Mouse (Mus musculus) liver, postnatal 0 days (tissue): ENCODE results near the gene Olfr1043. TPM values are rescaled to one million over a fixed set of nuclear protein-coding genes. Genes with fewer than 3 reads are reported as not detected.

Experiments
- ATAC-seq: fragments of 200-750 bp; cut with Nextera tagmentation; 2 replicates; pipeline ENCODE4 v1.8.0; 2017; ENCODE audit warnings: mild to moderate bottlenecking, moderate library complexity
- DNase-seq: peaks from one replicate; pipeline ENCODE4 v3.0.0-alpha.2; 2016
- H3K27ac ChIP-seq: fragments of 300-500 bp; sonication (generic); 2 replicates; pipeline ENCODE4 v1.5.1; 2014; ENCODE audit warnings: antibody characterized with exemption, moderate library complexity, mild to moderate bottlenecking, low read depth
- H3K27me3 ChIP-seq: fragments of 300-500 bp; sonication (generic); 2 replicates; pipeline ENCODE4 v1.6.1; 2014; ENCODE audit warnings: low read length, control low read depth, mixed read lengths; ENCODE audit not compliant: insufficient read depth
- H3K36me3 ChIP-seq: fragments of 300-500 bp; sonication (generic); replicated peaks from 2 replicates; pipeline ENCODE4 v1.6.1; 2014; ENCODE audit warnings: mild to moderate bottlenecking, control low read depth, low read length, moderate library complexity, mixed read lengths; ENCODE audit not compliant: insufficient read depth
- H3K4me1 ChIP-seq: fragments of 300-500 bp; sonication (generic); 2 replicates; pipeline ENCODE4 v1.6.1; 2014; ENCODE audit warnings: antibody characterized with exemption, mild to moderate bottlenecking, control low read depth; ENCODE audit not compliant: insufficient read depth
- H3K4me2 ChIP-seq: fragments of 300-500 bp; sonication (generic); 2 replicates; pipeline ENCODE4 v1.6.1; 2014; ENCODE audit warnings: low read depth, mild to moderate bottlenecking, low read length, moderate library complexity, mixed read lengths
- H3K4me3 ChIP-seq: fragments of 300-500 bp; sonication (generic); 2 replicates; pipeline ENCODE4 v1.5.1; 2014; ENCODE audit warnings: low read depth, low read length
- H3K9ac ChIP-seq: fragments of 300-500 bp; sonication (generic); replicated peaks from 2 replicates; pipeline ENCODE4 v1.6.1; 2014; ENCODE audit warnings: mild to moderate bottlenecking, moderate library complexity
- H3K9me3 ChIP-seq: fragments of 300-500 bp; sonication (generic); 2 replicates; pipeline ENCODE4 v1.6.1; 2016; ENCODE audit warnings: mild to moderate bottlenecking, control low read depth, low read length, mixed read lengths
- CTCF ChIP-seq: sonication (generic); IDR thresholded peaks from 2 replicates; pipeline ENCODE4 v1.5.1; 2016; ENCODE audit warnings: antibody characterized with exemption, low read depth
- EP300 ChIP-seq: IDR thresholded peaks from 2 replicates; pipeline ENCODE4 v1.6.1; 2016; ENCODE audit warnings: antibody characterized with exemption, low read depth, mild to moderate bottlenecking
- WGBS: fragments of 180-500 bp; shearing (Covaris S2); extraction: QIAGEN DNeasy Blood & Tissue Kit; methylation state at CpG from one replicate; pipeline ENCODE4 v1.1.7; 2014; ENCODE audit not compliant: insufficient replicate concordance; 5-methylcytosine and 5-hydroxymethylcytosine counted together
- polyA plus RNA-seq: library from polyadenylated mRNA; unstranded; fragments of >200 nt; fragmentation: Nextera tagmentation; extraction: Ambion mirVana; gene quantifications from 2 replicates; pipeline ENCODE4 v1.2.1, GENCODE M21; 2015

Olfr1043 gene
- polyA plus RNA-seq, 1 experiment from 2014 or later, result not detected

DNA sequence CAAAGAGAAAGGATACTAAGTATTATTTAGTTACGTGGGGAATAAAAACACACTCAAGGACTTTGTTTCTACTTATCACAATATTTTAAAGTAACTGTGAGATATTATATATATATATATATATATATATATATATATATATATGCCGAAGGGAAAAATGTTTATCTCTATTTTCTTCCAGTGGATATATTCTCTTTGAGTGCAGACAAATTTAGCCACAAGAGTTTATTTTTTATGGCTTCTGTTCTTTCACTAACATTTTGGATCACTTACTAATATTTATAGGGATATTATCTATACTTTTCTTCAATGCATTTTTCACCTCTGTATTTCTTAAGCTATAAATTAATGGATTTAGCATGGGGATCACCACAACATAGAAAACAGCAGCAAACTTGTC lies 5.6 kb downstream of the Olfr1043 start, which contains the start of gene Olfr1042:
Olfr1042 (minus strand) TSS at position 101 of the 400 bp plus-strand sequence.
- no peak within 1 kb of the TSS for H3K4me2 ChIP-seq
- no peak within 1 kb of the TSS for H3K27ac ChIP-seq
- ATAC-seq, result no peak
- no peak within 1 kb of the TSS for H3K4me3 ChIP-seq
- H3K27me3 ChIP-seq, result no peaks in the 10 kb centered on the region
- WGBS, result 73% methylated on average over 2 of the region's 2 CpGs
- no peaks in the 10 kb centered on the region for H3K9me3 ChIP-seq
- DNase-seq, result no peak
- no peaks in the 10 kb centered on the region for H3K4me1 ChIP-seq
- TF ChIP-seq EP300, result no peak
- TF ChIP-seq CTCF, result no peak
- H3K9ac ChIP-seq, result no peak within 1 kb of the TSS
- H3K36me3 ChIP-seq, result no peaks in the 10 kb centered on the region

GRCm38 (mm10) chr2:86146632-86147031 lies 20.7 kb downstream of the Olfr1043 start, which contains the start of gene Olfr1040:
Gene Olfr1040 (minus strand): TSS chr2:86146732.
- ATAC-seq, result no peak

GRCm38 (mm10) chr2:86135828-86136227 lies 31.5 kb downstream of the Olfr1043 start, which contains the start of gene Olfr1039:
Gene Olfr1039 (minus strand): TSS chr2:86135928.
- no peak within 1 kb of the TSS for H3K9ac ChIP-seq
- TF ChIP-seq EP300, result no peak
- no peak for TF ChIP-seq CTCF
- no peaks in the 10 kb centered on the region for H3K27me3 ChIP-seq
- 78% methylated on average over 1 of the region's 1 CpGs for WGBS
- H3K36me3 ChIP-seq, result no peaks in the 10 kb centered on the region
- H3K9me3 ChIP-seq, result no peaks in the 10 kb centered on the region
- H3K4me3 ChIP-seq, result no peak within 1 kb of the TSS
- ATAC-seq, result no peak
- H3K4me2 ChIP-seq, result no peak within 1 kb of the TSS
- no peak for DNase-seq
- H3K27ac ChIP-seq, result no peak within 1 kb of the TSS
- H3K4me1 ChIP-seq, result no peaks in the 10 kb centered on the region

More at GRCm38 (mm10) chr2:86146632-86147031, 20.7 kb downstream of the Olfr1043 start, which contains the start of gene Olfr1040:
- Histone ChIP-seq H3K4me2 (no peak within 1 kb of the TSS), H3K4me1 (no peaks in the 10 kb centered on the region), H3K4me3 (no peak within 1 kb of the TSS), H3K9me3 (no peaks in the 10 kb centered on the region), H3K27ac (no peak within 1 kb of the TSS), H3K9ac (no peak within 1 kb of the TSS), H3K36me3 (no peaks in the 10 kb centered on the region), H3K27me3 (no peaks in the 10 kb centered on the region)
- DNase-seq, result no peak
- WGBS, result 59% methylated on average over 1 of the region's 1 CpGs
- TF ChIP-seq CTCF (no peak), EP300 (no peak)

Other genes starting within 250 kb of the Olfr1043 start
- not detected in 2 replicates for gene Olfr1026, start 246.0 kb downstream of the Olfr1043 start, polyA plus RNA-seq
- not detected in 2 replicates for gene Olfr1028, start 217.1 kb downstream of the Olfr1043 start, polyA plus RNA-seq
- gene Olfr1029, start 193.6 kb downstream of the Olfr1043 start, polyA plus RNA-seq, result not detected in 2 replicates
- gene Olfr1030, start 188.2 kb downstream of the Olfr1043 start, polyA plus RNA-seq, result not detected in 2 replicates
- not detected in 2 replicates for gene Olfr1031, start 177.2 kb downstream of the Olfr1043 start, polyA plus RNA-seq
- not detected in 2 replicates for gene Olfr1032, start 162.0 kb downstream of the Olfr1043 start, polyA plus RNA-seq
- 4.6 and 5.4 TPM in 2 replicates for gene Olfr1033, start 146.9 kb downstream of the Olfr1043 start, polyA plus RNA-seq
- 0.15 and 0.22 TPM in 2 replicates for gene Olfr1034, start 121.7 kb downstream of the Olfr1043 start, polyA plus RNA-seq
- not detected in 2 replicates for gene Olfr1036, start 93.5 kb downstream of the Olfr1043 start, polyA plus RNA-seq
- not detected in 2 replicates for gene Olfr1037, start 80.1 kb downstream of the Olfr1043 start, polyA plus RNA-seq
- not detected in 2 replicates for gene Olfr1039, start 31.6 kb downstream of the Olfr1043 start, polyA plus RNA-seq
- not detected in 2 replicates for gene Olfr1040, start 20.8 kb downstream of the Olfr1043 start, polyA plus RNA-seq
- not detected in 2 replicates for gene Olfr1042, start 5.7 kb downstream of the Olfr1043 start, polyA plus RNA-seq
- not detected in 2 replicates for gene Olfr1044, start 10.3 kb upstream of the Olfr1043 start, polyA plus RNA-seq
- gene Olfr52, start 18.2 kb upstream of the Olfr1043 start, polyA plus RNA-seq, result not detected in 2 replicates
- gene Olfr1045, start 35.5 kb upstream of the Olfr1043 start, polyA plus RNA-seq, result not detected in 2 replicates
- not detected in 2 replicates for gene Olfr1046, start 51.8 kb upstream of the Olfr1043 start, polyA plus RNA-seq
- not detected in 2 replicates for gene Olfr1047, start 63.9 kb upstream of the Olfr1043 start, polyA plus RNA-seq
- not detected in 2 replicates for gene Olfr1048, start 72.8 kb upstream of the Olfr1043 start, polyA plus RNA-seq
- not detected in 2 replicates for gene Olfr1049, start 90.8 kb upstream of the Olfr1043 start, polyA plus RNA-seq
- gene Olfr1051, start 111.6 kb upstream of the Olfr1043 start, polyA plus RNA-seq, result not detected in 2 replicates
- gene Olfr1052, start 124.9 kb upstream of the Olfr1043 start, polyA plus RNA-seq, result not detected in 2 replicates
- gene Olfr1053, start 147.8 kb upstream of the Olfr1043 start, polyA plus RNA-seq, result not detected in 2 replicates
- not detected in 2 replicates for gene Olfr1054, start 167.9 kb upstream of the Olfr1043 start, polyA plus RNA-seq
- gene Olfr1055, start 182.8 kb upstream of the Olfr1043 start, polyA plus RNA-seq, result not detected in 2 replicates
- gene Olfr1056, start 194.9 kb upstream of the Olfr1043 start, polyA plus RNA-seq, result not detected in 2 replicates
- not detected in 2 replicates for gene Olfr1057, start 210.9 kb upstream of the Olfr1043 start, polyA plus RNA-seq
- gene Olfr1058, start 221.0 kb upstream of the Olfr1043 start, polyA plus RNA-seq, result not detected in 2 replicates
- not detected in 2 replicates for gene Olfr1061, start 246.5 kb upstream of the Olfr1043 start, polyA plus RNA-seq